ENCODE assay signal across 29 mouse cellular contexts in the genomic region with DNA sequence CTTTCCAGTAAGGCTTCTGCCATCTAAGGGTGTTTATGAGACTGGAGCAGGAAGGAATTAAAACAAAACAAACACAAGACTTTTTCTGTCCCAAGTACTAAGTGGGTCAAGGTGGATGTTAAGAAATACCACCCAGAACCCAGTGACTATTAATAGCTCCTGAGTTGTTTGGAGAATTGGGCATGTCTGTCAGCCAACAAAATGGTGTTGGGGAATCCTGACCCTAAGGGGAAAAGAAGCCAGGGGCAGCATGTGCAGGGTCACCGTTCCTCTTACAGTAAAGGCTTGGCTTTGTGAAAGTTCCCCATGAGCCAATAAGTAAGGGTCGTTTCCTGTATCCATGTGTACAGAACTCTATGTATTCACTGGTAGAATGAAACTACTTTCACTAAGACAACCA.
"Had no signal": no experiment of that assay in that cellular context is flagged by ENCODE, and none has a peak within 500 bp of the region (broad histone marks: within the 10 kb centered on the region; RNA-seq: fewer than 3 reads in every experiment).

No protein-coding gene starts in this region.

- H3K9me3 ChIP-seq: limb, embryonic 12.5 days; limb, embryonic 13.5 days; limb, embryonic 15.5 days; liver, embryonic 12.5 days; liver, embryonic 13.5 days; liver, embryonic 15.5 days; lung, embryonic 15.5 days; midbrain, embryonic 10.5 days; midbrain, embryonic 12.5 days; midbrain, embryonic 15.5 days; neural tube, embryonic 12.5 days had no signal

- H3K4me3 ChIP-seq: limb, embryonic 12.5 days; limb, embryonic 13.5 days; limb, embryonic 15.5 days; liver, embryonic 12.5 days; liver, embryonic 13.5 days; liver, embryonic 15.5 days; lung, embryonic 15.5 days; megakaryocyte, embryonic 14.5 days; midbrain, embryonic 10.5 days; midbrain, embryonic 12.5 days; midbrain, embryonic 13.5 days; midbrain, embryonic 15.5 days; myocyte; neural tube, embryonic 12.5 days had no signal

- DNase-seq: left cerebral cortex, postnatal 4 days; liver; liver, embryonic 13.5 days; liver, postnatal 0 days; lung, adult 18-20 months; lung, adult 2 months; lung, embryonic 14.5 days; lung, postnatal 10 days; lung, postnatal 14 days; lung, postnatal 36 days; lung, postnatal 4 days; midbrain, embryonic 14.5 days had no signal

- H3K27ac ChIP-seq: limb, embryonic 12.5 days; limb, embryonic 13.5 days; limb, embryonic 15.5 days; liver, embryonic 12.5 days; liver, embryonic 13.5 days; liver, embryonic 14.5 days; liver, embryonic 15.5 days; lung, embryonic 15.5 days; macrophage; midbrain, embryonic 10.5 days; midbrain, embryonic 12.5 days; midbrain, embryonic 13.5 days; midbrain, embryonic 15.5 days; neural tube, embryonic 12.5 days had no signal

- H3K36me3 ChIP-seq: limb, embryonic 12.5 days; limb, embryonic 13.5 days; limb, embryonic 15.5 days; liver, embryonic 12.5 days; liver, embryonic 13.5 days; liver, embryonic 15.5 days; lung, embryonic 15.5 days; midbrain, embryonic 10.5 days; midbrain, embryonic 12.5 days; midbrain, embryonic 13.5 days; midbrain, embryonic 15.5 days; neural tube, embryonic 12.5 days had no signal

- ATAC-seq: liver, embryonic 12.5 days; liver, postnatal 0 days; lung, postnatal 0 days; midbrain, embryonic 13.5 days; midbrain, embryonic 15.5 days; midbrain, embryonic 16.5 days had no signal
